Mouse (Mus musculus): ENCODE measurements at regions not wholly inside any gene's neighbourhood (a gene's known extent, or its start where the extent isn't known, plus 50 kb on each side); places are given as distances from the start of the nearest gene placed in this dataset.

GRCm38 (mm10) chr15:96779358-96779757 lies 79.8 kb upstream of the Slc38a2 start:
- DNase-seq: no peak
- intact Hi-C loops (cut with DNase I): no loop called here

GRCm38 (mm10) chr15:96778321-96778926 lies 78.9 kb upstream of the Slc38a2 start:
- intact Hi-C loops (cut with DNase I): no loop called here
- peak; percentile 49 to 51 for DNase-seq

GRCm38 (mm10) chr15:96776476-96777075 lies 77.0 kb upstream of the Slc38a2 start:
- intact Hi-C loops (cut with DNase I): no loop called here
- DNase-seq: no peak

GRCm38 (mm10) chr15:96775129-96775528 lies 75.6 kb upstream of the Slc38a2 start:
- DNase-seq: no peak
- intact Hi-C loops (cut with DNase I): no loop called here

GRCm38 (mm10) chr15:96774664-96775063 lies 75.1 kb upstream of the Slc38a2 start:
- no peak for DNase-seq
- intact Hi-C loops (cut with DNase I): no loop called here

GRCm38 (mm10) chr15:96773656-96774055 lies 74.1 kb upstream of the Slc38a2 start:
- intact Hi-C loops (cut with DNase I): no loop called here
- DNase-seq: peak in 1 of 2 experiments; percentile 34

GRCm38 (mm10) chr15:96772701-96773100 lies 73.2 kb upstream of the Slc38a2 start:
- DNase-seq: no peak
- intact Hi-C loops (cut with DNase I): no loop called here

GRCm38 (mm10) chr15:96770786-96771185 lies 71.3 kb upstream of the Slc38a2 start:
- intact Hi-C loops (cut with DNase I): no loop called here
- no peak for DNase-seq

- DNase-seq: no peak
- intact Hi-C loops (cut with DNase I): no loop called here
These were observed 70.8 kb upstream of the Slc38a2 start for GRCm38 (mm10) chr15:96770299-96770698.

GRCm38 (mm10) chr15:96769751-96770150 lies 70.2 kb upstream of the Slc38a2 start:
- no peak for DNase-seq
- intact Hi-C loops (cut with DNase I): no loop called here

- intact Hi-C loops (cut with DNase I): no loop called here
- DNase-seq: no peak
These were observed 68.9 kb upstream of the Slc38a2 start for GRCm38 (mm10) chr15:96768301-96768993.

GRCm38 (mm10) chr15:96767188-96767587 lies 67.7 kb upstream of the Slc38a2 start:
- DNase-seq: no peak
- intact Hi-C loops (cut with DNase I): no loop called here

GRCm38 (mm10) chr15:96766238-96766637 lies 66.7 kb upstream of the Slc38a2 start:
- intact Hi-C loops (cut with DNase I): no loop called here

GRCm38 (mm10) chr15:96763611-96764010 lies 64.1 kb upstream of the Slc38a2 start:
- no peak for DNase-seq
- intact Hi-C loops (cut with DNase I): no loop called here

More at GRCm38 (mm10) chr15:96766238-96766637, 66.7 kb upstream of the Slc38a2 start:
- no peak for DNase-seq

GRCm38 (mm10) chr15:96759078-96759995 lies 59.8 kb upstream of the Slc38a2 start:
- intact Hi-C loops (cut with DNase I): no loop called here
- no peak for DNase-seq

GRCm38 (mm10) chr15:96757446-96758198 lies 58.1 kb upstream of the Slc38a2 start:
- DNase-seq: no peak
- intact Hi-C loops (cut with DNase I): no loop called here

- DNase-seq: no peak
- intact Hi-C loops (cut with DNase I): no loop called here
These were observed 56.9 kb upstream of the Slc38a2 start for GRCm38 (mm10) chr15:96756456-96756855.

- intact Hi-C loops (cut with DNase I): no loop called here
- DNase-seq: no peak
These were observed 56.4 kb upstream of the Slc38a2 start for GRCm38 (mm10) chr15:96755951-96756350.

GRCm38 (mm10) chr15:96755322-96755942 lies 55.9 kb upstream of the Slc38a2 start:
- intact Hi-C loops (cut with DNase I): no loop called here
- DNase-seq: no peak

- DNase-seq: no peak
- intact Hi-C loops (cut with DNase I): loop anchor here (5.0 kb wide), 1 partner anchor 38 kb away; no protein-coding TSS in a partner anchor
These were observed 54.5 kb upstream of the Slc38a2 start for GRCm38 (mm10) chr15:96754079-96754478.
